Mouse (Mus musculus) common myeloid progenitor, adult 5-6 weeks (primary cell): ENCODE data around the gene Anxa4. TPM values are rescaled to one million over a fixed set of nuclear protein-coding genes. Genes with fewer than 3 reads are reported as not detected.

Experiments
- ATAC-seq: replicated peaks from 2 replicates; pipeline ENCODE4 v1.8.0; 2016; ENCODE audit warnings: low read depth, mild to moderate bottlenecking, moderate TSS enrichment, inconsistent platforms; ENCODE audit not compliant: poor library complexity, severe bottlenecking
- total RNA-seq: library from RNA; stranded (forward); fragments of 200-1000, 187-1606 nt; gene quantifications from 2 replicates; pipeline ENCODE4 v1.2.3, GENCODE M21; 2017

Anxa4 gene
- 29.9 and 32.5 TPM in 2 replicates for total RNA-seq

DNA sequence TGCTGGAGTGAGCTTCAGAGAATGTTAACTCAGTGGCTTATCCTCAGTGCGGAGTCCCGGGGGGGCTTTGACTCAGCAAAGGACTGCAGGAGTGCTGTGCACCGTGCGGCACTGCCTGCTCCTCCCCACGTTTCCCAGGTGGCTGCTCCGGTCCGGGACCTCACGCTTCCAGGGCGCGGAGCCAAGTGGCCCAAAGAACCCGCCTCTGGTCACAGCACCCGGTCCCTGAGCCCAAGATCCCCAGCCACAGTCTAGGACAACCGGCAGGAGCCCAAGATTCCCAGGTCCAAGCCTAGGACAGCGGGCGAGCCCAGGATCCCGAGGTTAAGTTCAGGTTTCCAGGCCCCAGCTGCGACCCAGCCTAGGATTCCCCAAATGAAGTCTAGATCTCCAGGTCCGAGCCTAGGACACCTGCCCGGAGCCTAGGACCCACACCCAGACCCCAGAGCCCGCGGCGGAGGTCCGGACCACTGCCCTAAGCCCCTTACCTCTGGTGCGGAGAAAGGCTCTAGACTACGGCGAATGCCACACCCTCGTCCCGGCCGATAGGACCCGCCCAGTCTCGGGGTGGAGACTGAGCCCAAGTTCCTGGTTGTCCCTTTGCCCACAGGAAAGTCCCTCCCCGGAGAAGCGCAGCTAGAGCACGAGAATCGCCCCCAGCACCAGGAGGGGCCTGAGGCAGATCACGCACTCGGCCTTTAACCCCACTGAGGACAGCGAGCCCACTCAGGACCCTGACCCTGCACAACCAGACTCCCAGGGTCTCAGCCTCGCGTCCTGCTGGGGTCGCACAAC lies at the start of gene Anxa4:
TSS of gene Anxa4 (minus strand) at position 564 of the 795 bp plus-strand sequence.
- peak; percentile 94 for ATAC-seq

GRCm38 (mm10) chr6:86841949-86842348 lies 48.6 kb upstream of the Anxa4 start:
- no peak for ATAC-seq

DNA sequence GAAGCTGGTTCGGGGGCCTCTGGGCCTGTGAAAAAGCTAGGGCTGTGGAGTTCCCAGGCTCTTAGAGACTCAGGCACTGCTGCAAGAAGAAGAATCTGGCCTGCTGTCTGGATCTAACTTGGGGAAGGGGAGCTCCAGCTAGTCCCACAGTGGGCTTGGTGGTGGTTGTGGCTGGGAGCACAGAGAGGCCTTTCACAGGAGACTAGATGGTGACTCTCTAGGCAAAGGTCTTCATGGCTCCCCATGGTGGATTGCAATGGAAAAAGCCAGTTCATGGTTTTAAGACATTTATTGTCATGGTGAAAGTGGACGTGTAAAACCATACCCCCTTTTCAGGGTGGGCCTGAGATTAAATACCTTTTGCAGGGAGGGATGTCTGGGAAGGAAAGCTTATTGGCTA lies 45.7 kb upstream of the Anxa4 start:
- ATAC-seq: no peak

DNA sequence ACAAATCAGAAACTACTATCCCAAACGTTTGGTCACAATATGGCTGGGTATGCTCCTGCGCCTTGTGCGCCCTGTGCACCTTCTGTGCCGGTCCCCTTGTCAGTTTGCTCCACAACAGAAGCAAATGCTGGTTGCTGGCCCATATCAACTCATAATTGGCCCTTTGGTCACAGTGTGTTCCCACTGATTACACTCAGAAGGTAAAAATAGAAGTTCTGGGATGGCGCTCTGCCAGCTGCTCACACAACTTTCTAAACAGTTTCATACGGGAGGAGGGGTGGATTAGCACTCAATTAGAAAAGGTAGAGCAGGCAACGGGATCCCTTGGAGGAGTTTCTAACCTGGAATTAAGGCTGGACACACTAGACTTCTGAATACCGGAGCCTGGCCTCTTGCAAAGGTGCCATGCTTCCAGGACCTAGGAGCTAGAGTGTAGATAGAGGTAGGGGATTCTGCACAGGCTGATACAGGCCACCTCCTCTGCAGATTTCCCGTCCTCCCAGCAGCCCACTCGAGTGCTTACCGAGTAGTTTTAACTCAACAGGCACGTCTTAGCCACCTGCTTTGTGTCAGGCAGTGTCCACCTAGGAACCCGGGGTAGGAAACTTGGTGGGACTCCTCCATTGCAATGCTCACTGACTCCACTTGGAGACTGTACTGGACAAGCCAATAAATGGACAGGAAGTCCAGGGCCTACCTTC lies 39.6 kb upstream of the Anxa4 start:
- peak; percentile 91 for ATAC-seq

- ATAC-seq: no peak
These were observed 37.5 kb upstream of the Anxa4 start for GRCm38 (mm10) chr6:86830738-86831500.

GRCm38 (mm10) chr6:86829768-86830167 lies 36.4 kb upstream of the Anxa4 start:
- no peak for ATAC-seq

DNA sequence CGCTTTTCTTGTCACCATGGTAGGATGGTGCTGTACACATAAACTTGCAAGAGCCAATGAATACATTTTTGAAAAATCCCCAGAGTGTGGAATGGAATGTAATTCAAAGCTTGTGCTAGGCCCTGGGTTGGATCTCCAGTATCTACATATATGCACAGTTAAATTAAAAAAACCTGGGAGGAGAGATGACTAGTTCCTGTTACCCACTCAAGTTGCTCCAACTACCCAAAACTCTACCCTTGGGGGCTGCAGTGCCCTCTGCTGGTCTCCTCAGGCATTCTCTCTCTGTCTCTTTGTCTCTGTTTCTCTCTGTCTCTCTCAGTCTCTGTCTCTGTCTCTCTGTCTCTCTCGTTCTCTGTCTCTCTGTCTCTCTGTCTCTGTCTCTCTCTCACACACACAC lies 34.0 kb upstream of the Anxa4 start:
- no peak for ATAC-seq

- no peak for ATAC-seq
These were observed 31.0 kb upstream of the Anxa4 start for GRCm38 (mm10) chr6:86824401-86824800.

GRCm38 (mm10) chr6:86823824-86824223 lies 30.4 kb upstream of the Anxa4 start:
- ATAC-seq: peak; percentile 85

DNA sequence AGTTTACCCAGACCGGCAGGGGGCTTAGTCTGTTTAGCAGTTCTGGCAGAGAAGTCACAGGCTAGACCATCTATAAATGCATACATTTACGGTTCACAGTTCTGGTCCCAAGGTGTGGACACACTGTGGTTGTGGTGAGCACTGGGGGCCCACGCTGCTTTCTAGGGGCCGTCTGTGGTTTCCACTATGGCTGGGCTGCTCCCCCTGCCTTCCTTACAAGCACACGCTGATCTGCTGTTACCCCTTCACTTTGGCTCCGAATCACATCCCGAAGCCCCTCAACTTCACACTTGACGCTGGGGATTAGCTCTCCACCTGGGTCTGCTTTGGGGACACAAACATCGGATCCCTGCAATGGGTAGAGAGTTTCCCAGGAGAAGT lies 29.7 kb upstream of the Anxa4 start:
- no peak for ATAC-seq

DNA sequence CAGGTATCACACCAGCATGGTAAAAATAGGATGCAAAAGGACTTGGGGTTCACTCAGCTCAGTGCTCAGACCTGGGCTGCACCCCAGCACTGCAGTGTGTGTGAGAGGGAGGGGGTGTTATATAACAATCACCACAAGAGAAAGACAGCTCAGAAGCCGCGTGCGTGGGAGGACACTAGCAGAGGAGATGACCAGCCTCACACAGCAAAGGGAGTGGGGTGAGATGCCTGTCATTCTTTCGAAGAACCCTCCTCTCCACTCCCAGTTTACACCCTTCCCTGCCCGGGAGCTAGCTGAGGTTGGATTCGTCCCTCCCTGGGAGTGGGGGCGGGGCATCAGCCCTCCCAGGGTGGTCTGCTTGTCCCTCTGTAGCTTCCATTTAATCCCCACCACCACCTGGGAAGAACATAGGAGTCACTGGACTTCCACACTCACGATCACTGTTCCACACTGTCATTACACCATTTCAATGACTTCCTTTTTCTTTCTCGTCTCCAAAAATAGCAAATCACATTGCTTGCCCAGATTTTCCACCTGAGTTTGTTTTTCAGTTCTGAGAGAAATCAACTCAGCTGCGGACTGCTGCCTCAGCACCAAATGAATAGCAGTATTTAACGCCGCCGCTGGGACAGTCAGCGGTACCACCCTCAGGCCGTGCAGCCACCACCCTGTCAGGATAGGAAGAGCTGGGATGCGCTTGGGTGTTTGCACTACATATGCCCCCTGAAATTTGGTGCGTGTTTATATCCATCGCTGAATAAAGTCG lies 29.1 kb upstream of the Anxa4 start:
- ATAC-seq: no peak

GRCm38 (mm10) chr6:86820690-86821089 lies 27.3 kb upstream of the Anxa4 start:
- ATAC-seq: peak; percentile 51

- ATAC-seq: no peak
These were observed 26.5 kb upstream of the Anxa4 start for GRCm38 (mm10) chr6:86819926-86820325.

DNA sequence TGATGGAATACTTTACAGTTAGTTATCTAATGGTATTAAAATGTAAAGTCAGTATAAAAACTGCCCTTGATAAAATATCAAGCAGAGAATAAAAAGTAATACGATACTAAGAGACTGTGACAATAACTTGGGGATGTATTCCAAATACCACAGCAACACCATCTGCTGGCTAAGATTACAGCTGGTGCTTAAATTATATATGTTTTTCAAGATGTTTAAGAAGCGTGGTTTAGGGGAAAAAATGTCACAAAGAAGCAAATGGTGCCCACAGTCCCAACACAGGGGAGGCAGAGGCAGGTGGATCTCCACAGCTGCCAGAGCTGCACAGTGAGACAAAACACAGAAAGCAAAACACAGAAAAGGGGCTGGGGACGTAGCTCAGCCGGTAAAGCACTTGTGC lies 25.5 kb upstream of the Anxa4 start:
- ATAC-seq: no peak

GRCm38 (mm10) chr6:86816586-86816985 lies 23.2 kb upstream of the Anxa4 start:
- ATAC-seq: peak; percentile 62

- ATAC-seq: no peak
These were observed 22.1 kb upstream of the Anxa4 start for GRCm38 (mm10) chr6:86815436-86815835.

DNA sequence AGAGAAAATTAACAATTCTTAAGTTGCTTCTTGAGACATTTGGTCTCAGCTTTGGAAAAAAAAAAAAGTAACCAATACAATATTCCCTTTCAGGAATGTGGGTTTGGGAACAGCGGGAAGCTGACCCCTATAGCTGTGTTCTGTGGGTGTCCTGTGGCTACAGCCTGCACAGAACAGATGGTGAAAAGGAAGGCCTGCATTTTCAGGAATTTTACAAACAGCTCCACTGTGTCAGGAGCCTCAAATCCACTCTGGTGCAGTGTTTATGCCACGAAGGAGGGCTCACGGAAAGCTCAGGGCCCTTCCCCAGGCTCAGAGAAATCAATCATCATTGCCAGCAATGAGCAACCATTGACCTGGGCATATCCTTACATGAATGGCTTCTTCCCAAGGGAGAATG lies 21.5 kb upstream of the Anxa4 start:
- ATAC-seq: no peak

GRCm38 (mm10) chr6:86813341-86813740 lies 20.0 kb upstream of the Anxa4 start:
- ATAC-seq: peak; percentile 48; the same call in 1 of the 2 replicates

DNA sequence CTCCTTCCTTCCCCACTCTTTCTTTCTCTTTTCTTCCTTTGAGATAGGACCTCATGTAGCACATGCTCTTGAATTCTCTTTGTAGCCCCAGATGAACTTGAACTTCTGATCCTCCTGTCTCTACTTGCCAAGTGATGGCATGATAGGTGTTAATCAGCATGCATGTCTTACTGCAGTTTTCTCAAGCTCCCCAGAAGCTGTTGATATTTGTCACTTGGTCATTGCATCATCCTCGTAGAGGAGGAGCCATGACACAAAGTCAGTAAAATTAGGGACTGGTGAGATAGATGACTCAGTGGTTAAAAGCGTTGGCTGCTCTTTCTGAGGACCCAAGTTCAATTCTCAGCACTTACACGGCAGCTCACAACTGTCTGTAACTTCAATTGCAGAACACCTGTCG lies 19.5 kb upstream of the Anxa4 start:
- ATAC-seq: no peak

DNA sequence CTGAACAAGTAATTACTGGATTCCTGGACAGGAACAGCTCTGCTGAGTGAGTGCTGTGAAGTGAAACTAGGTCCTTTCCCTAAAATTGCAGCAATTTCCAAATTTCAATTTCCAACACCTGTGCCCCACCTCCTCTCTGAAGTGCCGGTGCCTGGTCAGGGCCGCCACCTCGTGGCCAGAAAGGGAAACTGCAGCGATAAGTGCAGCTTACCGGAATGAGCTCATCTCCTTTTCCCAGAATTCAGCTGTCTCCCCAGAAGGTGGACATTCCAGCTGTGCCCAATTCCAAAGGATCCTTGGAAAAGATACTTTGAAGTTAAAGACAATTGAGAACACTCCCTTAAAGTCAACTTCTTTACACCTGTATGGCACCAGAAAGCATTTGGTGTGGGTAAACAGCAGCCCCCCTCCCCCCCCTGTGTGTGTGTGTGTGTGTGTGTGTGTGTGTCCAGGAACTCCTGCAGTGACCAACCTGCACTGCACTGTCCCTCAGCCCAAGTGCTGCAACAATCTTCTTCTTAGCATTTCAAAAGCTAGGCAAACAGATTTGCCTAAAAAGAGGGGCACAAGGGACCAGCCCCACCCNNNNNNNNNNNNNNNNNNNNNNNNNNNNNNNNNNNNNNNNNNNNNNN lies 13.2 kb upstream of the Anxa4 start:
- ATAC-seq: peak; percentile 82
